In genomic region chr10:23081548-23081828, GRCm38 (mm10) we compare ENCODE assay signal across 15 mouse cellular contexts.
DNase-seq lines count a peak whose midpoint lies in the region; ATAC-seq lines count a peak whose summit lies in the region.
"Had no signal": no experiment of that assay in that cellular context is flagged by ENCODE, and none has a peak within 500 bp of the region (broad histone marks: within the 10 kb centered on the region; RNA-seq: fewer than 3 reads in every experiment).

No protein-coding gene starts in this region.

- no peaks in the 10 kb centered on the region for H3K27me3 ChIP-seq in forebrain, embryonic 11.5 days (ENCODE audit: control insufficient read depth, insufficient read depth, low read length)
- no peaks in the 10 kb centered on the region for H3K27me3 ChIP-seq in forebrain, embryonic 14.5 days (replicated peaks; ENCODE audit: control insufficient read depth, insufficient read depth, low read length)
- H3K27me3 ChIP-seq in midbrain, embryonic 11.5 days (ENCODE audit: control insufficient read depth, insufficient read depth, low read length) = no peaks in the 10 kb centered on the region
- H3K27me3 ChIP-seq in midbrain, embryonic 16.5 days (ENCODE audit: control insufficient read depth, insufficient read depth, low read depth, low read length) = no peaks in the 10 kb centered on the region
- H3K27me3 ChIP-seq in neural tube, embryonic 14.5 days (ENCODE audit: control insufficient read depth, insufficient read depth, low read length) = no peaks in the 10 kb centered on the region
- H3K27me3 ChIP-seq: embryonic facial prominence, embryonic 12.5 days; heart, embryonic 15.5 days; hindbrain, embryonic 15.5 days had no signal

- no peaks in the 10 kb centered on the region for H3K9me3 ChIP-seq in forebrain, embryonic 11.5 days (ENCODE audit: control insufficient read depth, low read length)
- H3K9me3 ChIP-seq in forebrain, embryonic 14.5 days (replicated peaks; ENCODE audit: control insufficient read depth, low read length) = no peaks in the 10 kb centered on the region
- no peaks in the 10 kb centered on the region for H3K9me3 ChIP-seq in midbrain, embryonic 11.5 days (ENCODE audit: control insufficient read depth, low read length)
- no peaks in the 10 kb centered on the region for H3K9me3 ChIP-seq in midbrain, embryonic 16.5 days (replicated peaks; ENCODE audit: control insufficient read depth, low read length, poor library complexity, severe bottlenecking)
- H3K9me3 ChIP-seq in neural tube, embryonic 14.5 days (ENCODE audit: control insufficient read depth, low read length) = no peaks in the 10 kb centered on the region
- H3K9me3 ChIP-seq: embryonic facial prominence, embryonic 12.5 days; forebrain, embryonic 12.5 days; heart, embryonic 15.5 days; hindbrain, embryonic 15.5 days had no signal

- H3K27ac ChIP-seq in forebrain, embryonic 11.5 days (ENCODE audit: low read depth, low read length) = no peak overlapping the region
- H3K27ac ChIP-seq in forebrain, embryonic 14.5 days (ENCODE audit: low read depth, low read length) = no peak overlapping the region
- no peak overlapping the region for H3K27ac ChIP-seq in midbrain, embryonic 11.5 days (ENCODE audit: low read depth, low read length)
- H3K27ac ChIP-seq in midbrain, embryonic 16.5 days (ENCODE audit: low read length) = no peak overlapping the region
- no peak overlapping the region for H3K27ac ChIP-seq in neural tube, embryonic 14.5 days (ENCODE audit: low read depth, low read length)
- H3K27ac ChIP-seq: embryonic facial prominence, embryonic 12.5 days; forebrain, embryonic 12.5 days; heart, adult 2 months; heart, embryonic 15.5 days; hindbrain, embryonic 15.5 days had no signal

- H3K4me2 ChIP-seq in forebrain, embryonic 11.5 days (ENCODE audit: low read depth, low read length, severe bottlenecking) = no peak overlapping the region
- H3K4me2 ChIP-seq in forebrain, embryonic 14.5 days (ENCODE audit: low read length) = no peak overlapping the region
- no peak overlapping the region for H3K4me2 ChIP-seq in midbrain, embryonic 11.5 days
- H3K4me2 ChIP-seq in midbrain, embryonic 16.5 days (ENCODE audit: low read length) = no peak overlapping the region
- H3K4me2 ChIP-seq in neural tube, embryonic 14.5 days (ENCODE audit: low read depth, low read length) = no peak overlapping the region

- 34% methylated on average over 4 of the region's 4 CpGs for WGBS in forebrain, embryonic 11.5 days
- WGBS in forebrain, embryonic 14.5 days = 35% methylated on average over 4 of the region's 4 CpGs
- 41% methylated on average over 4 of the region's 4 CpGs for WGBS in midbrain, embryonic 11.5 days
- WGBS in midbrain, embryonic 16.5 days = 27% methylated on average over 4 of the region's 4 CpGs
- WGBS in neural tube, embryonic 14.5 days = 37% methylated on average over 4 of the region's 4 CpGs

- no peaks in the 10 kb centered on the region for H3K4me1 ChIP-seq in forebrain, embryonic 11.5 days (replicated peaks; ENCODE audit: control insufficient read depth, insufficient read depth, low read length)
- no peaks in the 10 kb centered on the region for H3K4me1 ChIP-seq in forebrain, embryonic 14.5 days (ENCODE audit: control insufficient read depth, insufficient read depth, low read length)
- no peaks in the 10 kb centered on the region for H3K4me1 ChIP-seq in midbrain, embryonic 11.5 days (ENCODE audit: control insufficient read depth, insufficient read depth, low read length)
- H3K4me1 ChIP-seq in midbrain, embryonic 16.5 days (ENCODE audit: control insufficient read depth, insufficient read depth, low read length) = no peaks in the 10 kb centered on the region
- H3K4me1 ChIP-seq in neural tube, embryonic 14.5 days (ENCODE audit: control insufficient read depth, insufficient read depth, low read length) = no peaks in the 10 kb centered on the region
- H3K4me1 ChIP-seq: embryonic facial prominence, embryonic 12.5 days; heart, embryonic 15.5 days; hindbrain, embryonic 15.5 days had no signal

- no peaks in the 10 kb centered on the region for H3K36me3 ChIP-seq in forebrain, embryonic 11.5 days (ENCODE audit: control insufficient read depth, insufficient read depth, low read length)
- H3K36me3 ChIP-seq in forebrain, embryonic 14.5 days (ENCODE audit: control insufficient read depth, insufficient read depth, low read length) = no peaks in the 10 kb centered on the region
- no peaks in the 10 kb centered on the region for H3K36me3 ChIP-seq in midbrain, embryonic 11.5 days (ENCODE audit: control insufficient read depth, insufficient read depth, low read length)
- no peaks in the 10 kb centered on the region for H3K36me3 ChIP-seq in midbrain, embryonic 16.5 days (ENCODE audit: control insufficient read depth, insufficient read depth, low read length)
- no peaks in the 10 kb centered on the region for H3K36me3 ChIP-seq in neural tube, embryonic 14.5 days (ENCODE audit: control insufficient read depth, insufficient read depth, low read length)
- H3K36me3 ChIP-seq: embryonic facial prominence, embryonic 12.5 days; forebrain, embryonic 12.5 days; heart, embryonic 15.5 days; hindbrain, embryonic 15.5 days had no signal

- ATAC-seq in forebrain, embryonic 11.5 days (replicated peaks; ENCODE audit: low FRiP score) = peak; percentile 51; the same call in 1 of the 2 replicates
- no peak; the same call in 1 of the 2 replicates for ATAC-seq in forebrain, embryonic 14.5 days
- 0 out of 2 replicates have a peak, but pooled peaks have one; percentile 16 for ATAC-seq in midbrain, embryonic 11.5 days (ENCODE audit: low FRiP score)
- ATAC-seq in midbrain, embryonic 16.5 days = no peak
- ATAC-seq in neural tube, embryonic 14.5 days (ENCODE audit: low read depth) = peak; percentile 5; the same call in 1 of the 2 replicates
- ATAC-seq: activated CD4-positive, CD25-positive, alpha-beta regulatory T cell, adult 4 months; Patski had no signal

- H3K4me3 ChIP-seq in forebrain, embryonic 11.5 days (ENCODE audit: low read depth, low read length) = no peak overlapping the region
- no peak overlapping the region for H3K4me3 ChIP-seq in forebrain, embryonic 14.5 days (ENCODE audit: low read depth, low read length)
- no peak overlapping the region for H3K4me3 ChIP-seq in midbrain, embryonic 11.5 days (ENCODE audit: low read depth, low read length)
- H3K4me3 ChIP-seq in midbrain, embryonic 16.5 days (ENCODE audit: low read depth, low read length) = no peak overlapping the region
- H3K4me3 ChIP-seq in neural tube, embryonic 14.5 days (ENCODE audit: low read depth, low read length) = no peak overlapping the region
- H3K4me3 ChIP-seq: embryonic facial prominence, embryonic 12.5 days; forebrain, embryonic 12.5 days; heart, adult 2 months; hindbrain, embryonic 15.5 days had no signal

- H3K9ac ChIP-seq in forebrain, embryonic 11.5 days (ENCODE audit: low read length) = no peak overlapping the region
- no peak overlapping the region for H3K9ac ChIP-seq in forebrain, embryonic 14.5 days (ENCODE audit: low read length)
- H3K9ac ChIP-seq in midbrain, embryonic 11.5 days (ENCODE audit: low read length) = no peak overlapping the region
- no peak overlapping the region for H3K9ac ChIP-seq in midbrain, embryonic 16.5 days (ENCODE audit: low read depth, low read length)
- H3K9ac ChIP-seq in neural tube, embryonic 14.5 days (replicated peaks; ENCODE audit: low read depth, low read length) = no peak overlapping the region
- H3K9ac ChIP-seq: embryonic facial prominence, embryonic 12.5 days; forebrain, embryonic 12.5 days; forebrain, postnatal 0 days; heart, embryonic 15.5 days; hindbrain, embryonic 15.5 days had no signal

- DNase-seq in forebrain, embryonic 11.5 days (ENCODE audit: low spot score) = no peak
- DNase-seq in forebrain, embryonic 14.5 days (ENCODE audit: low spot score) = no peak
- DNase-seq in midbrain, embryonic 11.5 days (ENCODE audit: low spot score, missing footprints) = no peak
- DNase-seq in neural tube, embryonic 10.5 days (ENCODE audit: extremely low spot score, low spot score) = no peak
- DNase-seq in lung, postnatal 14 days = no peak

Comparison
In these comparisons a context has a peak if more than half of its experiments do, and no peak if none do; other contexts are left out.
1. ATAC-seq: peak in forebrain, embryonic 11.5 days (single experiment), midbrain, embryonic 11.5 days (single experiment) and neural tube, embryonic 14.5 days (single experiment); none in forebrain, embryonic 14.5 days (single experiment) and midbrain, embryonic 16.5 days (single experiment).